Mouse (Mus musculus) kidney, postnatal 4 days (tissue): ENCODE results near the gene Bbs9.

Experiments
- DNase-seq, 2 experiments: peaks; one replicate each; pipeline ENCODE4 v3.0.0; 2021; ENCODE audit warnings: mixed read lengths in 2 of 2

Gene Bbs9

DNA sequence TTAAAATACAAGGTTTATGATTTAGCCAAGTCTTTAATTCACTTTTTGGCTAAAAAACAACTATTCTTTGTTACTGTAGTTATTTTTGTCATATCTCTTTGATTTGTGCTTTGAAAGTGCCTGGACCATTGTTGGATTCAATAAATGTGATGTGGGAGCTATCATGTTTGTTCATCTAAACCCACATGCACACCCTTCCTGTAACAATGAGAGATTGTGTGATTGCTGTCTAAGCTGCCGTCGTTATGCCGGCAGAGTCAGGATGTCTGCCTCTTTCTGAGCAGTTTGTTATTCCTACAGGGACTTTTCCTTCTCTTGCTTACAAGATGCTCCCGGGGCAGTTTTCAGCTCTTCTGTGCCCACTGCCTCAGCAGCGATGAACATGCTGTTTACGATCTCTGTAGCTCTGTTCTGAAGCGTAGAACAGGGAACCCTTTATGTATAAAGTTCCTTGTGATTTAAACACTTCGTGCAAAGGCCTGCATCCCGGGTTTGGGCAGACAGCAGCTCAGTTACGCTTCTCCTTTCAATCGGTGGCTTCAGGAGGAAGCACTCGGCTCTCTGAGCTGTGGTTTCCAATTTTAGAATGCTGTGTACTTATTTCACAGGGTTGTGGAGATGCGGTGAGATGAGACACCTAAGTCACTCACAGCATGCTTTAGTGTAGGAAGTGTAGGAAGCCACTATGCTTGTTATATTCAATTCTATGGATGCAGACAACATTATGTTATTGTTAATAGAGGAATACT, 165.3 kb downstream of the Bbs9 start:
- peak in 1 of 2 experiments; percentile 9 for DNase-seq

DNA sequence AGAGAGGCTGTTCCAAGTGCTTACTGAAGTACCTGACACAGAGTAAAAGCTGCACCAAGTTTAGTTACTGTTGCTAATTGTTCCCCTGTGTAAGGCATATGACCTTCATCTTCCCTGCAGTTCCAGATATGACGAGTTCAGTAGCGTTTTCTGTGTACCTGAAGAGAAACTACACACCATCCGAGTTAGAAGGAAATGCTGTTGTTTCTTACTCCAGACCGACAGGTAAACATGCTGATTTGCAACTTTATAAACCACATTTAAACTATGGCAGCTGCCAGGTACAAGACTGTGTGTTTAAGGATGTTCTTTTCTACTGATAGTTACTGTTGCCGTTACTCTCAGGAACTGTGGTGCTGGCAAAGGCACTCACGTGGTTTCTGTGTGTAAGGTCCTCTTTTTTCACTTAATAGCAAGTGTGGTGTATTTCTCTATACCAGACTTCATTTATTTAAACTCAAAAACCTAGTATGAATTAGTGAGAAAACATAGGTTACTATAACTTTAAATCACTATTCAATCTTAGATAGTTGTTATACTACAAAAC, 170.4 kb downstream of the Bbs9 start:
- no peak for DNase-seq

DNA sequence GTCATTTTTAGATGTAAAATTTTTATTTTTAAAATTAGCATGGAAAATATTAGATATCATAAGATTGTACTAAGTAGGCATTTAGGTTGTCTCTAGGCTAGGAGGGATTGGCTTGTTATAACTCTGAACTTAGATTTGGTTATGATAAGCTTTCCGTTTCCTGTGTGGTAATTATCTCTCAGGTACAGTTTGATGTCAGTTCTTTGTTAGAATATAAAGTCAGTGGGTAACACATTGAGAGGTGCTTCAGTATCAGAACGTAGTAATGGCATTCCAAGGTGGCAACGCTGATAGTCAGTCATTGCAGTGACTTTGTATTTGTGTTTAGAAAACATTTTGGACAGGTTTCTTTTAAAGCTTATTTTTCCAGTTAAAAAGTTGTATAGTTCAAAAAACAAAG, 170.9 kb downstream of the Bbs9 start:
- DNase-seq = no peak

DNA sequence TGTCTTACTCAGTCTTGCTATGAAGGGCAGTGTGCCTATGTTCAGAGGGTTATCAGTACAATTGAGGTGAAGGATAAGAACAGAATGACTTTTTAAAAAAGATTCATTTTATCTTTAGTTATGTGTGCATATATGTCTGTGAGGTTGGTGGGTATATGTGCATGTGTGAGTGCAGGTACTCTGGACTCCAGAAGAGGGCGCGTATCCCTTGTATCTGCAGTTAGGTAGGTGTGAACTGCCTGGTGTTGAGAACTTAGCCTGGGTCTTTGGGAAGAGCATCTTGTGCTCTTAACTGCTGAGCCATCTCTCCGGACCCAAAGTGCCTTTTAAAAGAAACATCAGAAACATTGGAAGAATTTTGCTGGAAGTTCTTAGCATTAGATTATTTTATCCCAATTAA, 172.6 kb downstream of the Bbs9 start:
- no peak for DNase-seq

DNA sequence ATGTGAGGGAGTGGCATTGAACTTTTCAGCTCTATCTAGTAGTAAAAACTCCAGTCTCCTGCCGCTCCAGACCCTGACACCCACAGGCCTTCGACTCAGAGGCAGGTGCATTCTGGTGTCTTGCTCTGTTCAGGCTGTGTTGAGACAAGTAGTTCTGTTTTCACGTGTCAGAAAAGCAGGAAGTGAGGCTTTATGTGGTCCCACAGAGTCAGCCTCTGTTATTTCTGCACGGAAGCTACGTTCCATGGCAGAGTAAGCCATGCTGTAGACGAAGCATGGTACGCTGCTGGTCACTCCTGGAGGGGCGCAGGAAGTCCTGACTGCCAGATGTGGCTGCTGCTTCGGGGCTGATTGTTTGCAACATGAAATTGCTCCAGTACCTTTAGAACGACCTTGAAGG, 174.1 kb downstream of the Bbs9 start:
- no peak for DNase-seq

DNA sequence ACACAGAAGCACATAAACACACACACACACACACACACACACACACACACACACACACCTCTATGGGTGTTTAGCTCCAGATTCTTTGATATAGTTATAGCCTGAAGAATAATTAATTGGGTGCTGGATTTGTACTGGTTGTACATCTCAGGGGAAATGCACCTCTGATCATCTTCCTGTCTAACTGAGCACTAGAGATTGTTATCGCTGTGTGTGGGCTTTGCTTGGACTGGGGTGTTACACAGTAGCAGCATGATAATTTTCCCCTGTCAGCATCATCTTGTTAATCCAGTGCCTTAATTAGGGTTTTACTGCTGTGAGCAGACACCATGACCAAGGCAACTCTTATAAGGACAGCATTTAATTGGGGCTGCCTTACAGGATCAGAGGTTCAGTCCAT, 175.3 kb downstream of the Bbs9 start:
- no peak for DNase-seq

DNA sequence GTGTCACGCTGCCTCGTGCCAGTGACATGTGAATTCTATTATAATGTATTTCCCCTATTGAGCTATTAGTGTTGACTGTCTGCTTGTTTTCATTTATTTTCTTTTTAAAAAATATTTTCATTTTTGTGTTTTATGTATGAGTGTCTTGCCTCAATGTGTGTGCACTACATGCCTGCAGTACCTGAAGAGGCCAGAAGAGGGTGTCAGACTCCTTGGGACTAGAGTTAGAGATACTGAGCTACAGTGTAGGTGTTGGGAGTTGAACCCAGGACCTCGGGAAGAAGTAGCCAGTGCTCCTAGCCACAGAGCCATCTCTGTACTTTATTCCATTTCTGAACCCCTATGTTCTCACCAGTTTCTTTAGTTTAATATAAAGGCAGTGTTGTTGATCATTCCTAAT, 176.1 kb downstream of the Bbs9 start:
- no peak for DNase-seq

DNA sequence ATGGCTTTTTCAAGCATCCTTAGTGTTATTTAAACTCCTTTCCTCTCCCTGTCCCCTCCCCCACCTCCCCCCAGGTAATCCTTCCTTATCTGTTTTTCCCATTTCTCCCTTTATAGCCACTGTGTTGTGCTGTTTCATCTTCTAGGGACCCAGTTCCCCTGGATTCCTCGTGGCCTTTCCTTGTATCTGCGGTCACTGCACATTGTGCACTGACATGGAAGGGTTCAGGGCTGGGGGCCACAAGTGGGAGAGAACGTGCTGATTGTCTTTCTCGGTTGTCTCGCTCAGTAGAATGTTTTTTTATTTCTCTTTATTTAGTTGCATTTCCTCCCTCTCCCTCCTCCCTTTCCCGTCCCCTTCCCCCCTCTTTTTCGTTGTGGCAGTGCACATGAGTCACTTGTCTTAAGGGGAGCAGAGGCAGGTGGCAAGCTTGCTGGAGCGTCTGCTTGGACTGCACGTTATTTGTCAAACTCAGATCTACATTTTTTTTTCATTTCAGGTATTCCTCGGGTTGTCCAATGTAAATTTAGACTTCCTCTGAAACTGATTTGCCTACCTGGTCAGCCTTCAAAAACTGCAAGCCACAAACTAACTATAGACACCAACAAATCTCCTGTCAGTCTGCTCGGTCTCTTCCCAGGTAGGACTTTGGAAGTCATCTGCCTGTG, 179.3 kb downstream of the Bbs9 start:
- no peak for DNase-seq

DNA sequence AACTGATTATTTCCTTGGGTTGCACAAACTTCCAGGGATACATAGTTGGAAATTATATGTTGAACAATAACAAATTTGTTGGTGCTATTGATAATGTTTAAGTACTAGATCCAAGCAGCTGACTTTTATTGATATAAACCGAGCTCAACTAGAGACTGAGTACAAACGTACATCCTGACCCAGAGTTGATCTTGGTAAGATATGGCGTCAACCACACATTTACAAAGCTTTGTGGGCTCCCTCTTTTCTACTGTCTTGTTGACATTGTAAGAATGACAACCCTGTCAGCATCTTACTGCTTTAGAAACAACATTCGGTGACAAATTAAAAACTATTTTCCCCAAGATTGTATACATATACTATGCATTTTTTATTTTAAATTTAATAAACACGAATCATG, 181.7 kb downstream of the Bbs9 start:
- no peak for DNase-seq

DNA sequence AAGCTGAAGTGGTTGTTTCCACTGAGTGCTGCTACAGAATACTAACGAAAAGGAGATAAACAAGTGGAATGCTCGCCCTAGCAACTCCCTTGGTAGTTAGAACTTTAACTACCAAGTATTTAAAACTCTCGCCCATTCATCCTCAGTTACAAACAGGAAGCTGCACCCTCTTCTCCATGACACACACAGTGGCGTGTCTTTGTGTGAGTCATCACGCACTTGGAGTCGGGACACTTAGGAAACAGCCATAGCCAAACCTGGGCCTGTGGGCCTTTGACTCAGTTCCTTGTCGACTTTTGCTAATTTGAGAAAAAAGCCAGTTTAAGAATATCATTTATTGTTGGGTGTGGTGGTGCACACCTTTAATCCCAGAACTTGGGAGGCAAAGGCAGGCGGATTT, 189.6 kb downstream of the Bbs9 start:
- DNase-seq = no peak

DNA sequence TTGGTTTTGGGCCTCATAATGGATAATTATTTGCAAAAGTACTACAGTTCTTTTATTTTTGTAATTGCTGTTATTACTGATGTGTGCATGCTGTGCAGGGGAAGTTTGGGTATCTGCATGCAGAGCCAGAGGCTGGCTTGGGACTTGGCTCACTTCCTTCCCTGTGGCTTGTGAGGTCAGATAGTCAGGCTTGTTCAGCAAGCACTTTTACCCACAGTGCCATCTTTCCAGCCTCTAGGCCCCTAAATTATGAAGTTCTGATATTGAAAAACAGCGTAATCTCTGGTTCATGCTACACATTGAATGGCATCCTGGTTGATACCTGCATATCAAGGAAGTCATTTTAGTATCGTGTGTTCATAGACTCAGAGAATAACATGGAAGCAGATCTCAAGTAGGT, 197.4 kb downstream of the Bbs9 start:
- DNase-seq = no peak

DNA sequence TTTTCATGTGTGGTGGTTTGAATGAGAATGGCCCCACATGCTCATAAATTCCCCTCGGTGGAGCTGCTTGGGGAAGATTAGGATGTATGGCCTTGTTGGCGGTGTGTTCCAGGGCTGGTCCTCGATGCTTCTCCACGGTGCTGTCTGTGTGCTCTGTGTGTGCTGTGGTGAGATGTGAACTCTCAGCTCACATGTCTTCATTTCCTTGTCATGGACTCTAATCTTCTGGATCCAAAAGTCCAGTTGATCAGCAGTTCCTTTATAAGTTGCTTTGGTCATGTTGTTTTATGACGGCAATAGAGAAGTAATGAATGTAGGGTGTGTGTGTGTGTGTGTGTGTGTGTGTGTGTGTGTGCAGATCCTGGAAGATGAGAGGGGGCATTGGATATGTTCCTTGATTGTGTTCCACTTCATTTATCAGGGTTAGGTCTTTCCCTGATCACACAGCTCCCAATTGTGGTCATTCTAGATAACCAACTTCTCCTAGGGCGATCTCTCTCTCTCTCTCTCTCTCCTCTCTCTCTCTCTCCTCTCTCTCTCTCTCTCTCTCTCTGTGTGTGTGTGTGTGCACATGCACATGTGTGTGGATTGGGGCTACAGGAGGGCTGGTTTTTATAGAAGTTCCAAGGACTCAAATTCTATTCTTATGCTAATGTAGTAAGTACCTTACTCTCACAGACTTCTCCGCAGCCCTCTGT, 201.8 kb downstream of the Bbs9 start:
- no peak for DNase-seq

DNA sequence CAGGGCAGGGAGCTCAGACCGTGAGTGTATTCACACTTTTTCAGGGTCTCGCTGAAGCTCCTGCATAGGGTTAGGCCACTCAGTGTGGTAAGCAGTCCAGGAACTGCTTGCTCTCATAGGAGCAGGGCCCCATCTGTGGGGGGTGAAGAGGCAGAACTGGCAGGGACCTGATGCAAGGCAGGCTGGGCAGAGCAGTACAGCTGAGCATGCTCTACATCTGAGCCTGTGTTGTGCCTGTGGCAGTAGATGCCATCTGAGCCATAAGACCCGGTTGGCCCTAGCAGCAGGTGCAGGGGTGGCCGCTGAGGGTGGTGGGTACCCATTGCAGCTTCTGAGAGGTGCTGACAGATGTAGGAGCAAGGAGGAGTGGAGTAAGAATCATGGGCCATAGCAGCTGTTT, 202.5 kb downstream of the Bbs9 start:
- DNase-seq = no peak

DNA sequence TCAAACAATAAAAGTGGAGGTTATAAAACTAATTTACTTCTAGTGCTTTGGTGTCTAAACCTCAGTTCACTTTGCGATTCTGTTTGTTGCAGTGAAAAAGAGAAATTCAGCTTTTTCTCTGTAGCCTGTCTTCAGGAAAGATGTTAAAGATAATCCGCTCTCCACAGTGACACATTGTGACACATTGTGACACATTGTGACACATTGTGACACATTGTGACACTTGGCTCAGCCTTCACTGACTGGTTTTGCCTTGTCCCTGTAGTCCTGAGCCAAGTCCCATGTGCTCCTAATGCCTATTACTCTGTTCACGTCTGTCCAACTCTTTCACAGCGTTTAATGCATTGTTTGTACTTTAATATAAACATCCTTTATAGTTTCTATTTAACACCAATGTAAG, 203.0 kb downstream of the Bbs9 start:
- DNase-seq = no peak

DNA sequence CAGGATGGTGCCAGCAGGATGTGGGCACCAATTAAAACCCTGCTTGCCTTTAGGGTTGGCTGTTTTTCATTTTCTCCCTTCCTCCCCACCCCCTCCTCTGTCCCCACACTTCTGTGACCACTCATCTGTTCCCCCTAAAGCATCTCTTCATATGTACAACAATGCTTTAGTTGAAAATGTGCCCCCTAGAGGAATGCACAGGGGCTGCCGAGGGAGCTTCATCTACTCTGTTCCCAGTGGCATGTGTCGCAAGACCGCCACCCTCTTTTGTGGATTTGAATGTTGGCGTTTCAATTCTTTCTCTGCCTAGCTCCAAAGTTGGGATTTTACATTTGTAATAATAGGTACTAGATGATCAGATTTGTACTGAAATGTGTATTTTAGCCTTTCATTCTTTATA, 204.0 kb downstream of the Bbs9 start:
- DNase-seq = no peak

DNA sequence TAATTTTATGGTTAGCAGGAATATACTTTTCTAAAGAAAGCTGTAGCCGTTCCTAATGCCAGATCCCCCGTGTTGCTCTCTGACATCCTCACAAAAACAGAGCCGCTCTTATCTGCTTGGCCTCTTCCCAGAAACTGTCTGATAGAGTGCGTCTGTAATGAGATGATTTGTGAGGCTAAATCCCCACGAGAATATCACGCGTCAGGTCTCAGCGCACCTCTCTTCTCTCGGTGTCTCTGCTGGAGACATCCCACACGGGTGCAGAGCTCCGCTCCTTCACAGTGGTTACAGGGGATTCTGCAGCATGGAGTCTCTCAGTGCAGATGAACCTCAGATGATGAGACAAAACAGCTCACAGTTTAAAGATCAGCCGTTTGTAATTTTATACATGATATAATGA, 204.5 kb downstream of the Bbs9 start:
- no peak for DNase-seq

DNA sequence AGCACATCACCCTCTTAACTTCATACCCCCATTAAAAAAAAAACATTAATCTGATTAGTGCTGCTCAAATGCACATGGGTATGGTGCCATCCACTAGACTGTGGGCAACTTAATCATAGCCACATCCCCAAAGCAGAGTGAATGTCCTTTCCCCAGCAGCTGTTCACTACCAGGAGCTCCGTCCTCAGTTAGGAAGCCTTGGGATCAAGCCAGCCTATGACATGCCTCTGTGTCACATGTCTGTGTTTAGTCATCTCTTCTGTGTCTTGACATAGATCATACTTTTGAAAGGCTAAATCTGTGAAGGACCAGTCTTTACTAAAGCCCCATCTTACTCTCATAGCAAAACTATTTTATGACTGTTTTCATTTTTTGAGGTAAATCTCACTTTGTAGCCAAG, 205.0 kb downstream of the Bbs9 start:
- DNase-seq = peak in 1 of 2 experiments; percentile 19

DNA sequence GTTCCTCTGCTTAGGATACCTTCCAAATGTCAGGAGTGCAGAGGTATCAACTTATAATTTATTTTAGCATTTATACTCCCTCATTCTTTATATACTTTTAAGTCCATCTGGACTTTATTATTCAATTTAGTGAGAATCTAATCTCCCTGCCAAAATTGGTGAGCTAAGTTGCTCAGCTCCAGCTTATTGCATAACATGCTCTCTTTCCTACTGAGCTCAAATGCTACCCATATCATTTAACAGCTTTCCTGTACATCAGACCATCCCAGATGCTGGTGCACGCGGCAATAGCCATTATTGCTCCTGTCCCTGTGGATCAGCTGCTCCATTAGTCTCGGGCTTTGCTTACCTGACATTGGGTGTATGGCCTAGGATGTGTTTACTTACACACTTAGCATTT, 208.3 kb downstream of the Bbs9 start:
- DNase-seq = no peak

DNA sequence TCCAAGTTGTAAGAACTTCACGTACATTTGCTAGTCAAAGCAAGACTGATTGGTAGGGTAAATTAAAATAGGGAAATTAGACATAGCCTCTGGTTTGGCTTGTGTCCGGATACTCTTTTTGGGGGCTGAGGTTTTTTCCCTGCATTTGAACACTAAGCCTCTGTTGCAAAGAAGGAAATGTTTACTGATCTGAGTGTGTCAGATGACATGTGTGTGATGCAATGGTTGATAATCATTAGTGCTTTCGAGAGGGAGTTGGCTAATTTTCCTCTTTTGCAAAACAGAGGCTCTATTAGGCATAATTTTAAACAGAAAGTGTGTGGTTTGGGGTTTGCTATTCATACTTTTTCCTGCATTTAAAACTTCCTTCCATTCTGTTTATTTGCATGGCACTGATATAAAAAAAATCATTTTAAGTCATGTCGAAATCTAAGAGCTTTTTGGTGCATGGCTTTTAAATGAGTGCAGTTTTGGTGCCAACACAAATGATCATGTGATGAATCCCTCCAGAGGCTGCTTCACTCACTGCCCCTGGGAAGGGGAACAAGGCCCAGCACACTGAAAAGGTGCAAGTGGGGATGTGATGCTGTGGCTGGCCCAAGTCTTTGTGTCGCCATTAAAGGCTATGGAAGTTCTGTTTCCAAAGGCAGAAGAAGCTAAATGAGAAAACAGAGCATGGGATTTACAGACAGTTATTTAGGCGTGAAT, 211.4 kb downstream of the Bbs9 start:
- no peak for DNase-seq

DNA sequence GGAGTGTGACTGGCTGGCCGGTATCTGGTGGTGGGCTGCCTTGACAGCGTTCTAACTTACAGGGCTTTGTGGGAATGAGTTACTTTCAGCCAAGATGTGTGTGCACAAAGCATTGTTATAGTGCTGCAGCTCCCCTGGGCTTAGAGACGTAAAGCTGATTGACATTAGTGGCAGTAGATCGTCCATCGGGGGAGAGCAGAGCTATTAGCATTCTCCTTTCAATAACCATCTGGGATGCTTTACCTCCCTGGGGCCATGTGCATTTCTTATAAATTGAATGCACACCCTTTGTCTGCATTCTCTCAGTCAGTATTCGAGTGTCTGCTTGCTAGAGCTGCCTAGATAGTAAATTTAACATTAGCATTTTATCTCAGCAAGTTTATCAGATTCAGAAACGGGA, 214.7 kb downstream of the Bbs9 start:
- no peak for DNase-seq

DNA sequence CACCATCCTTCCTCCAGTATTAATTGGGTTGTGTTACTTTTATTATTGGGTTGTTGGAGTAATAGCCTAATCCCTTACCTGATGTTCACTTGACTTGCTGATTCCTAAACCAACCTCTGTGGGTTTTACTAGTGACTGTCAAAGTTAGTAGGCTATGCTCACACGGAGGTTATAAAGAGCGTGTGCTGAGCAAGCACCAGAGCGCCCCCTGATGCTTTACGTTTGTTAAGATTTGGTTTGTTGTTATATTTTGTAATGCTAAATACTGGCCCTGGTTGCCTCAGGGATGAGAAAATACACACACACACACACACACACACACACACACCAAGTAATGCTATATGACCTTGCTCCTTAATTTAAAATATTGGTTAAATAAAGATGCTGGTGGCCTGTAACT, 219.9 kb downstream of the Bbs9 start:
- DNase-seq = no peak

DNA sequence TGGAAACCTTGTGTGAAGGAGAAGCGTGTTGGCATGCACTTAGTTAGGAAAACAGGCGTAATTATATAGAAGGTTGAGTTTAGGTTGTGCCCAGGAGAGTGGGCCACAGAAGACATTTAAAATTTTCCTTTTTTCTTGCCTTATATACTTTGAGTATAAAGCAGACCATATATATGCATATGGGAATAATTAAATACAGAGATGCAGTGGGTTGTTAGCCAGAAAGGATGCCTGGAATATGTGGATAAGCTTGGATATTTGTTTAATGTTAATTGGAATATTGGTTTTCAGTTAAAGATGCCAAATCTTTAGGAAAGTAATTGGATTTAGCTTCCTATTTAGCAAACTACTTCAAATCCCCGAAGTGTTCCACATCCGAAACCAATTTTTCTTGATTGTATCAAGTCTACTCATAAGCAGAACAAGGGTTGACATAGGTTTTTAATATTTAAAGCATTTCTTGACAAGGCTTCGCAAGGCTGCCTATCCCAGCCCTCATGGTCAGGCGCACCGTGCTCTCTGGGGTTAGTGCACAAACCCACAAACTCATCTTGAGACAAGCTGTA, 221.4 kb downstream of the Bbs9 start:
- DNase-seq = no peak

DNA sequence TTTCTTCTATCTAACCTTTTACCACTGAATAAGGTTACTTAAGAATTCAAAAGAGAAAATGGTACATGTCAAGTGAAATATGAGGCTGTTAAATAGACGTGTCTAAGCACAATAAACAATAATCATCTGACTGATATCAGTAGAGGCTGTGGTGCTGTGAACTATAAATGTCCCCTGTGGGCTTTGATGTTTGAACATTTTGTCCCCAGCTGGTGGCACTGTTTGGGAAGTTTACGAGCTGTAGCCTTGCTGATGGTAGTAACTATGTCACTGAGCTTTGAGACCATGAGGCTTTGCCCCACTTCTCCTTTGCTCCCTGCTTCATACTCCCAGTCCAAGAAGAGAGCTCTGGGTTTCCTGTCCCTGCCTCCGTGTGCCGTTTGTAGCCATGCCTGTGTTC, 222.3 kb downstream of the Bbs9 start:
- DNase-seq = no peak
